Mouse (Mus musculus) liver, embryonic 14.5 days (tissue): Measurements from ENCODE around the gene Samd1.

Source experiments
- CTCF ChIP-seq: IDR thresholded peaks from 2 replicates; pipeline ENCODE4 v1.5.1; 2016; ENCODE audit warnings: antibody characterized with exemption, low read depth, control low read depth
- EP300 ChIP-seq: IDR thresholded peaks from 2 replicates; pipeline ENCODE4 v1.6.1; 2016; ENCODE audit warnings: antibody characterized with exemption, low read depth

GRCm38 (mm10) chr8:83972150-83973120 is 25.0 kb upstream of the Samd1 start, which contains the start of gene Prkaca:
- TF ChIP-seq CTCF, result no peak
- no peak for TF ChIP-seq EP300
